Mouse (Mus musculus) ES-Bruce4 (cell line): ENCODE measurements at regions not wholly inside any gene's neighbourhood (a gene's known extent, or its start where the extent isn't known, plus 50 kb on each side); places are given as distances from the start of the nearest gene placed in this dataset.

Source experiments
- CTCF ChIP-seq: IDR thresholded peaks from one replicate; pipeline ENCODE4 v1.8.1; 2011; ENCODE audit warnings: low read depth, low read length
- POLR2A ChIP-seq: IDR thresholded peaks from one replicate; pipeline ENCODE4 v1.8.1; 2011; ENCODE audit warnings: low read length; ENCODE audit not compliant: insufficient read depth

GRCm38 (mm10) chr4:31367031-31367430, 596.9 kb upstream of the Map3k7 start:
- TF ChIP-seq POLR2A, result no peak
- TF ChIP-seq CTCF, result no peak
